Mouse (Mus musculus): Measurements from ENCODE around the gene Ptpre.

Gene Ptpre

GRCm38 (mm10) chr7:135726707-135727106 lies 189.4 kb downstream of the Ptpre start:
- in situ Hi-C loops (cut with MboI; ENCODE audit: low pct_unique_long_range_greater_than_20kb in 1 of 2, low sequenced_read_pairs in 2 of 2, unreplicated experiment in 1 of 2), result no loop called here

DNA sequence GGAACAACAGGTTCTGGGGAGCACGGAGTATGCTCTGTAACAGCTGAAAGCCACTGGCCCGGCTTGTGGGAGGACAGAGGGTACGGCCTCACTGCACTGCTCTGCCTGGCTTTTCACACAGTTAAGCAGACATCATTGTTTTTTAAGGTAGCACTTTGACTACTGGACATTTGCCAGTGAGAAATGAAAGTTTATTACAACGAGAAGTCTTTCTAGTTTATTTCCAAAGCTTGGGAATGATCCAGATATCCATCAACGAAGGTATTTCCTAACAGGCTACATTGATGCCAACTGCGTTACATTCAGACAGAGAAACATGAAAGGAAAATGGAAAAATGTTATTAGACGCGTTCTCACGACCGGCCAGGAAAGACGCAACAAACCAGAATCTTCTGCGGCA lies 190.8 kb downstream of the Ptpre start:
- in situ Hi-C loops (cut with MboI; ENCODE audit: low pct_unique_long_range_greater_than_20kb in 1 of 2, low sequenced_read_pairs in 2 of 2, unreplicated experiment in 1 of 2), result no loop called here

- in situ Hi-C loops (cut with MboI; ENCODE audit: low pct_unique_long_range_greater_than_20kb in 1 of 2, low sequenced_read_pairs in 2 of 2, unreplicated experiment in 1 of 2), result no loop called here
These were observed 197.1 kb downstream of the Ptpre start for GRCm38 (mm10) chr7:135734379-135734778.

GRCm38 (mm10) chr7:135734911-135735646 lies 197.8 kb downstream of the Ptpre start:
- in situ Hi-C loops (cut with MboI; ENCODE audit: low pct_unique_long_range_greater_than_20kb in 1 of 2, low sequenced_read_pairs in 2 of 2, unreplicated experiment in 1 of 2), result no loop called here
